Mouse (Mus musculus) lung, adult 18-20 months (tissue): Measurements from ENCODE around the gene Igf2.

ENCODE experiments used
- DNase-seq, 2 experiments: peaks; one replicate each; pipeline ENCODE4 v3.0.0; 2022; ENCODE audit warnings: mixed read lengths in 2 of 2

The Igf2 gene

DNA sequence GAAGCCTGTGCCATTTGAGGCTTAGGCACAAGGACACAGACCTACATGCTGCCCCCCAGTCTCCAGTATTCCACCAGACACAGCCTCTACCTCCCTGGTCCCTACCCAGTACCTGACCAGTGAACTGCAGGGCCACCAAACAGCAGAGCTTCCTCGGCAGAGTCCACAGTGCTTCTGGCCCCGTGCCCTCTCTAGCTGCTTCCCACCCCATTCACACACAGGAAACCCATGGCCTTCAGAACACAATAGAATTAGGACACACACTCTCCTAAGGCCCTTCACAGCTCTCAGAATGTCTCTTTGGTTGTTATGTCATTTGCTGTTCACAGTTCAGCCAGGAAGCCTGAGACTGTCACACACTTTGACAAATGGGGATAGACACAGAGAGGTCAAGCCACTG is at the start of gene Igf2:
Igf2 (minus strand) TSS at position 158 of the 400 bp plus-strand sequence.
- DNase-seq = no peak

DNA sequence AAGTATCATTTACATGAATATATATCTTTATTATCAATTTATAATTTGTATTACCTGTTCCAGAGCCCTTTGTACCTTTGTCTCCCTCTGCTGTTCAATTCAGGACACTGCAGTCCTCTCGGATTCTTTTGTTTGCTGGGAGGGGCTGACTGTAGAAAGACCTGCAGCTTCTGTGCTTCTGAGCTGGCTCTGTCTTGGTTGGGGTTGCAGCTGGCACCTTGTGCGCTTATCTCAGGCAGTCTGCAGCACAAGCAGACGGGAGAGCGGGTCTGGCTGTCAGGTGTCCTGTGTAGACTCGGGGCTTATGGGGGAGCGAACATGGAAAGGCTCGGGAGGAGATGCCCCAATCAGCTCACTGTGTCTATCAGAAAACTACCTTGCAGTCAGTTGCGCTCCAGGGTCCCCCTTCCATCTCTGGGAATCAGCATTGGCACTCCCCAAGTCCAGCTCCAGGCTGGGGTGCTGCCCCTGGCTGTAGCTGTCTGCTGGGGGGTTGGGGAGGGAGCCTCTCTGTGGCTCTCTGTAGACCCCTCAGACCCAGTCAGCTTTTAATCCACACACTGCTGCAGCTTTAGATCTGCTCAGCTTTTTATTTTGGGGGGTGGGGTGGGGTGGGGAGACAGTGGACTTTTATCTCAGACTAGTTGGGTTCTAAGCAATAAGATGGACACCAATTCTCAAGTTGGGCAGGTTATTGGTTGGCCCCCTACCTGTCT is 48.3 kb upstream of the Igf2 start:
- peak; percentile 13 to 42 for DNase-seq

DNA sequence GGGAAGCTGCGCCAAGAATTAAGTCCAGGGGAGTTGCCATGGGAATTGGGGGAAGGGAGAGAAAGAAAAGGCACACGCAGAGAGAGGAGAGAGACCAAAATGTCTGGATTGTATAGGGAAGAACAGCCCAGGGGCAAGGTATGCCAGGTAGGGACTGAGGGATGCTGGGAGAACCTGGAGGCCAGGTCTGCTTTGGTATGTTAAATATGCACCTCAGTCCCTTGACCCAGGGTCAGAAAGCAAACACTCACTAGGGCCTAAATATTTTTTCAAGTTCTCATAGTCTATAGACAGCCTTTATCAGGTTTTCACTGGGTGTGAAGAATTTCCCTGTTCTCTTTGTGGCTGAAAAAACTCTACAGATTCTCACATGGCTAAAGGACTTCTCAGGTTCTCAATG is 40.3 kb upstream of the Igf2 start:
- DNase-seq = peak in 1 of 2 experiments; percentile 7

DNA sequence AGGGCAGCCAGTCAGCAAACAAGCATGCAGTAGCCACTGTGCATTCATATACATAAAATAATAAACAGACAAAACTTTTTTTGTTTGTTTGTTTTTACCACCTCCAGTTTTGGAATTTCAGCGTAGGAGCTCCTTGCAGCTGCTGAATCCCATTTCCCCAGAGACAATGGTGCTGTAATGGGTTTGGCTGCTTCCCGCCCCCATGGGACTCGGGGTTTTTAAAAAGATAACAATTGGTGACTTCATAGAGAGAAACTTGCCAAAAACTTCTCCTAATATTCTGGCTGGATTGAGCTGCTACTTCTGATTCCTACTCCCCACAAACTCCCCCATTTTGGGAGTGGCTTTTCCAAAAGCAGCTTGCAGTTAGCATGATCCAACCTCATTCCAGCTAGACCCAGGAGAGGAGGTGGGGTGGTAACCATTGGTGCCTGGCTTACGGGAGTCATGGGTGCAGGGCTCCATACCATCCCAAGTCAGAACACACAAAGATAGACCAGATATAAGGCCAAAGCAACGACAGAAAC is 32.8 kb upstream of the Igf2 start:
- DNase-seq = no peak

DNA sequence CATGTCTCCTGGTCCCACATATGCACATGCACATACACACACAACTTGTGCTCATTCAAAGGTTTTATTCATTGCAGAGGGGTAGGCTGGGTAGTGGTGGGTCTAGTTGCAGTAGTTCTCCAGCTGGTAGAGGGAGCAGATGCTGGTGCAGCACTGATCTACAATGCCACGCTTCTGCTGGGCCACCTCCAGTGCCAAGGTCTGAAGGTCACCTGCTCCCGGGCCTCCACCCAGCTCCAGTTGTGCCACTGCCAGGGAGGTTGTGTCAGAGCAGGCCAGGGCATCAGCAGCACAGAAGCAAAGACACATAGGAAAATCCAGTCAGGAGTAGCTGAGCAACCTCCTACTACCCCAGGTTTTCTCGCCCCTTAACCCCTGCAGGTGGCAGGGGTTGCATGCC is 12.0 kb upstream of the Igf2 start:
- DNase-seq = no peak

DNA sequence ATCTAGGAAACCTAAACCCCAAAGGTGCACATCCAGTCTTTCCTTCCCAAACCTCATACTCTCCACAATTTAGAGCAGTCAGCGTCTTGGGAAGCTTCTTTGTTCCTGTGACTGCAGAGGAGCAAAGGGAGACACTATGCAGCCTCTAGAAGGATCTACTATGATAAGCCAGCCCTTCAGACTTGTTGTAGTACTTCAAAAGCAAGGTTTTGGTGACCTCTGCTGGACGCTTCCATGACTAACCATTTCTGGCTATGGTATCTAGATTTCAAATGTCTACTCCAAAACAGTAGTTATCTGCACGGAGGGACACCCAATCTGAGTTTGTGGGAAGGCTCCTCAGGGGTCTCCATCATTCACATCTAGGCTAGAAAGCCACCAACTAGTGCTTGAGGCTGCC is 9.0 kb upstream of the Igf2 start:
- peak in 1 of 2 experiments; percentile 26 for DNase-seq

DNA sequence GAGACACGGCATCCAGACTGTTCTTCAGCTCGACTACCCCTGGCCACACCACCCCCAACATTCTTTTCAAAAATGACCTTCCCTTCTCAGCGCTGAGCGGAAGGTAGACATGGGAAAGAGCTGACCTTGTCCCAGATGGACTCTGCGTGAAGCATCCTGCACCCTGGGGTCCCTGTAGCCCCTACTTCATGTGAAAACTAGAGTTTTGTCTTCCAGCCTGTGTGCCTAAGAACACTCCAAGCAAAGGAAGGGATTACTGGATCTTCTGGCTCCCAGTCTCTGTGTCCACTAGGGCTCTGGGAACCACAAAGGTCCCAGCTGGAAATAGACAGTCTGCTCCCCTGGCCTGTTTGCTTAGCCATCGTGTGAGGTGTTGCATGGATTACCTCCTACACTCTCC is 8.5 kb upstream of the Igf2 start:
- no peak for DNase-seq

DNA sequence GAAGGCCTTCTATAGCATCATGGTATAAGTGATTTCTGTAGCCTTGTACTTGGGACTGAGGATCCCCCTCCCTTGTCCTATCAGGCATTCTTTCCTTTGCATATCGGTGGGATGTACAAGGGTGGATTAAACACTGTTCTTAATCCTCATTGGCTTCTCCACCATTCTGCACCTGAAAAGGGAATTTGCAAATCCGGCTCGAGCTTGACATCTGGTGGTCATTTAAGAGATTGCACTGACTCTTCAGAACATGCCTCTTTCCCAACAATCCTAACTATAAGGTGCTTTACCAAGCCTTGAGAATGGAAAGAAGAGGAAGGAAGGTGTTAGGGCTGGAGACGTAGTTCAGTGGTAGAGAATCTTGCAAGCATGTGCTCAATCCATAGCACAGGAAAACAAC is 5.5 kb upstream of the Igf2 start:
- peak in 1 of 2 experiments; percentile 17 for DNase-seq

DNA sequence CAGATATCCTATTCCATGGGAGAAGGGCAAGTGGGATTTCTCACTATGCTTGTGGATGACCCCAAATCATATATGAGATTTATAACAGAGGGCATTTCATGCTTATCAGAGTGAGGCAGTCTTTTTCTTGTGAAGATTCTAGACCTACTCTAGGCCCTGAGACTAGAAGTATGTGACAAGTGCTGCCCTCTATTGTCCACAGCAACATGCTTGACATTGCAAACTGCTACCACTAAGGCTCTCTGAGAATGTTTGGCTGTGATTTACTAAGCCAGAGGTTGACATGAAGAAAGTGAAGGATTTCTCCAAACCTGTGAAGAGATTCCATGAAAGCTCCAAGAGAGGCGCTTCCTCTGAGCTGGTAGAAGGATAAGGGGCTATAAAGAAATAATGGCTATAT is 4.5 kb upstream of the Igf2 start:
- DNase-seq = no peak

DNA sequence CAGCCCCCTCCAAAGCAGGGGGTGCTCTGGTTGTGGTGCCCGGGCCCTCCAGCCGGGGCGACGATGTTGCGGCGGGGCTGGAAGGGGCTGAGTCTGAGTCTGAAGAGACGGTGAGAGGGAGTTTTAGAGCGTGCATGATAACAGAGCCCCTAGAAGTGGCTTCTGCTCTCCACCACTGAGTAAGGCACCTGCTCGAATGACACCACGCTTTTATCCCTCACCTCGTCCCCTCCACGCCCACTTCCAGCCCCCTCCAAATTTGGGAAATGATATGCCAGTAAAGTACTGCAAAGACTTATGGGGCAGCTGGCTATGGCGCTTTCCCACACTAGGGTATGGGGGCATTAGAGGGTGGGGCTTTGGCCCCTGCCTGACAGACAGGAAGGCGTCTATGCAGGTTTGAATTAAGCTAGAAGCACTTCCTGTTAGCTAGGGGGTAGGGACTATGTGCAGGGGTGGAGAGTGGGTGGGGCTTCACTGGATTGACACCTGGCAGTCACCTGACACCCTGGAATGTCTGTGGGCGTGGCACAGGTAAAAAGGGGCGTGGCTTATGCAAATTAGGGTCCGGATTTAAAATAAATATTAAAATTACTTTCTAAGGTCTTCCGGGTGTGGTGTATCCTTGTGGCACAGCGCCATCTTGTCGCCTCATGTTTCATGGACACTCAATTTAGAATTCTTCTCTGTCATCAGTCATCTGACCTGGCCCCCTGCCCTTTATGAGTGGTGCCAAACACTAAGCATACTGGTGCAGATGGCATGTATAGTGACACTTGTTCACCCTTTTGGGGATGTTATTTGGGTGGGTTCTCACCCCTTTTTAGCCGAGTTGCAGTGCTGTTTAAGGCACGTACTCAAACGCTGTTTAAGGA is 3.4 kb upstream of the Igf2 start, which contains the start of gene Gm49394:
Gm49394 (minus strand) TSS at position 192 of the 875 bp plus-strand sequence.
- DNase-seq = no peak

DNA sequence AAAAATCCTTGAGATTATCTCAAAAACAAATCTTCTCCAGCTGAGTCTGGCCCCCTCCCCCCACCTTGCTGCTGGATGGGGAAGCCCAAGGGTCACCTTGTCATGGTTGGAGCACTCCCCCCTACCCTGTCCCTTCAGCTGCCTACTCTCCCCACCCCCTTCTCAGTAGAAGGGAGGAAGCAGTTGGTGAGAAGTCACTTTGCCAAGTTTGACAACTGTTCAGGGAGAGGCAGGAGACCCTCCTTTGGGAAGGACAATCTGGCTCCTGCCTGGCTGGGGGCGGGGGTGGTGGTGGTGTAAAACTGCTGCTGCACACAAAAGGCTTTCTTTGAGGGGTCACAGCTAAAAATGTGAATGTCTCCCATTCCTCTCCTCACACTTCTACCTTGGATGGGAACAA is 1.7 kb upstream of the Igf2 start:
- no peak for DNase-seq

DNA sequence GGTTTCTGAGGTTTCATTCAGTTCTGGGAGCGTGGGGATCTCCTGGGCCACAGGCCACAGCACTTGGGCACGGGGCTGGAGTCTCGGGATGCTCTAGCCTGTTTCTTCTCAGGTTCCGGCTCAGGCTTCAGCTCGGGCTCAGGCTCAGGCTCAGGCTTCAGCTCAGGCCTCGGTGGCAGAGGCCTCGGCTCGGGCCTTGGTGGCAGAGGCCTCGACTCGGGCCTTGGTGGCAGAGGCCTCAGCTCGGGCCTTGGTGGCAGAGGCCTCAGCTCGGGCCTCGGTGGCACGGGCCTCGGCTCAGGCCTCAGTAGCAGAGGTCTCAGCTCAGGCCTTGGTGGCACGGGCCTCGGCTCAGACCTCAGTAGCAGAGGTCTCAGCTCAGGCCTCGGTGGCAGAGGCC is 905 bp upstream of the Igf2 start:
- DNase-seq = no peak

DNA sequence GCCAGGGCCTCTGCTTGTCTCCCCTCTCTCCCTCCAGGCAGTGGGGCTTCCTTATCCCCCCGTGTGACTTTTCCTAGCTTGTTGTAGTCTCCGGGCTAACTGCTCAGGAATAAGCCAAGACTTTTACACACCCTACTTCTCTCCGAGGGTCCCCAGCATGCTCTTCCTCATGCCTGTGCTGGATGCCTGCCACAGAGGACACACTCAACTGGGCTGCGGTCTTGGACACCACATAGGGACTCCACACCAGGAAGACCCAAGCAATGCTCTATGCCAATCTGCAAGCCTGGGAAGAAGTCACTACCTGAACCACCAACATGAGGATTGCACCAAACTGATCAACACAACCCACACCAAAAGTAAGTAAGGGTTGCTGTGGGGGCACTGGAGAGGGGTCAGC is 507 bp downstream of the Igf2 start:
- no peak for DNase-seq

DNA sequence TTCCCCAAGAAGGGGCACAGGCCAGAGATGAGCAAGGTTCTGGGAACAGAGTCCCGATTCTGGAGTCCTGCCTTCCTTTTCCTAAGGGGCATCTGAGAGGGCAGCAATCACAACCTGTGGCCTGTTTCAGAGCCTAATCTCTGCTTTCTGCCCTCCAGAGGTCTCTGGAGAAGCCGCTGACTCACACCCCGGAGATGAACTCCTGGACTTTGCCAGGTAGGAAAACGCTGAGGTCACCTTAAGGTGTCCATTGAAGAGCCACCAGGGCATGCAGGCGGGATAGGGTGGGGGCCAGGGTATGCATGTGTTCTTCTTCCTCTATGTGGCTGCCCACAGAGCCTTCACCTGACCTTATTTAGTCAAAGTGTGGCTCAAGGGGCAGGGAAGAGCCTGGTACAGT is 1.3 kb downstream of the Igf2 start:
- no peak for DNase-seq

DNA sequence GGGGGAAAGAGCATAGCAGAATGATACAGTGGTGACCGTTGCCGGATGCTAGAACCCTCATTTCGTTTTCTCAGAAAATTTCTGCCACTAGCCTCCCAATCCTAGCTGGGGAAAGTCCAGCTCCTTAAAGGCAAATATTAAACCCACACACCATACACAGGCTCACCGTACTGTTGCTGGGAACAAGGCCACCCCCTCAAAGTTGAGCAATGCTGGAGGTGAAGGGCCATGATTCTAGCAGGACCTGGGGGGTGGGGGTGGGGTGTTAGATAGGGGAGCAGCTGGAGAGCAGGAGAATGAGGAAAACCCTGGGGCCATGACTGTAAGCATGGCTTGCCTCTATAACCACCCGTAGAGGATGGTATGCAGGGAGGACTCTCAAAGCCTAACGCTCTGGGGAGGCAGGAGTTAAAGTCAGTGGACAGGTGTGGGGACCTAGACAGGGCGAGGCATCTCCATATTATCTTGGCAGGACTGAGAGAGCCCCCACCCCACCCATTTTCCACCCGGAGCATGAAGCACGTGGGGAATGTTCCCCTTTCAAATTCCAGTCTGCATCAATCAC is 2.1 kb downstream of the Igf2 start:
- no peak for DNase-seq

DNA sequence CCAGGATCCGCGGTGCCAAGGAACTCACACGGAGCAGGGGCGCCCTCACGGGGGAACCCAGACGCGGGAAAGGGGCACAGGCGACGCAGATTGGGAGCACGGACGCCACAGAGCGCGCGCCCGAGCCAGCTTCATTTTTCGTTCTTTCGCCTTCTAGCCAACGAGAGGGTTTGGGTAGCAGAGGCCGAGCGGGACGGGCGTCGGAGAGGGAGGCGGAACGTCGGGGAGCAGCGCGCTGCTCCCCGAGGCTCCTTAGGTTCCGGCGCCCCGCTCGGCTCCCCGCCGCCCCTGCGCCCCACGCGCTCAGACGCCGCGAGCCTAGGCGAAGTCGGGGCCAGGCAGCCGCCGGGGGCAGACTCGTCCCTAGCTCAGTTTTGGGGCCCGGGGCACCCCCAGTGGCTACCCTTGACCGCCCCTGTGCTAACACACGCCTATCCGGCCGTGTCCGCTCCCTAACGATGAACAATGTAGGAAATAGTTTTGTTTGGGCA is 2.6 kb downstream of the Igf2 start:
- DNase-seq = no peak

DNA sequence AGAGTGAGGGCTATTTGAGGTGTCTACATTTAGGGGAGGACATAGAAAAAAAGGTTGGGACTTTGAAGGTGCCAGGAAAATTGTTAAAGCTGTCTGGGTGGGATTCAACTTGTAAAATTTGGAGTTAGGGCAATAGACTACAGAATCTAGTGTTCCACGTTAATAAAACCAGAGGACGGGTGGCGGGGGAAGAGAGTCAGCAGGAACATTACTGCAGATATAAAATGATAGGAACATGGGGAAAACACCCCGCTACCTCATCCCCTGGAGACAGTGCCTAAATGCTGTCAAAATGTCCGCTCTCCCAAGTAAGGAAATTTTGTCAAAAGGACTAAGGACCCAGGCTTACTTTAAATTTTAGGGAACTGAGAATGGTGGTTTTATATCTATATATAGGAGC is 3.5 kb downstream of the Igf2 start:
- DNase-seq = no peak

DNA sequence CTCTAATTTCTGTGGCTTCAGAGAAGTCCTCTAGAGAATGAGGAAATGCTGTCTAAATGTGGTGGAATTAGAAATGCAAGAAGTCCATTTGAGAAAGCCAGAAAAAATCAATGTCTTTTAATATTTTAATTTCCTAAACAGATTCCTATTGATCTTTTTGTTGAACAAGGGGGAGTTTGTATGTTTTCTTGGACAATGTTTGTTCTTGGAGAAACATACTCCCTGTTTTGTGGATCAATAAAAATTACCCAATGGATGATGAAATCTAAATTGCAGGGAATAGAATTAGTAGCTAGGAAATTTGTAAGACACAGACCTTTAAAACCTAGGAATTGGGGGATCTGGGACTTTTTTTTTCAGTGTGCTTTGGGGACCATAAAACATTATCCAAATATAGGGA is 4.8 kb downstream of the Igf2 start:
- DNase-seq = no peak

DNA sequence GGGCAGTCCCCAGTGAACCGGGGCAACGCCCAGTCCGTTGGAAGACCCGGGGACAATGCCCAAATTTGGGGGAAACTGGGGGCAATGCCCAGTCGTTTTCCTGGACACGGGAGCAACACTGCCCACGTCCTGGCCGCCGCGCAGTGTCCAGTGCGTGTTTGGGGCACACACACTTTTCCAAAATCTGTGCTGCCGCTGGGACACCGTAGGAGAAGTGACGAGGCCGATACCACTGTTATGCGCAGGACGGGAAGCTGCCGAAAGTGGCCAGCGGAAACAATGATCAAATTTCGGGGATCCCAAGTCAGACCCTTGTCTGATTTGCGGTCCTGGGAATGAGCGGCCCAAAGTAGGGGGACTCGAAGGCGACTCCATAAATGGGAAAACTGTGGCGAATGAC is 5.6 kb downstream of the Igf2 start:
- DNase-seq = no peak

DNA sequence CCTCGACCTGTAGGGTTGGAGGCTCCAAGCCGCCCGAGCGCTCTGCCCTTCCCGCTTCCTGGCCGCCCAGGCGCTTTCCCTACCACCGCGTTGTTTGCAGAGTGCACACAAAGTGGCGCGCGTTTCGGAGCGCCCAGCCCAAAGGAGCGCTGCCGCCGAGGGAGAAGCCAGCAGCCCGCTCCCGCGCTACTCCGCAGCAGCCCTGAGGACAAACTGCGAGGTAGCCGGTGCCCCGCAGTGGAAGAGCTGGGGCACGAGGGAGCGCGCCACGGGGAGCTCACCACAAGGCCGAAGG is 6.0 kb downstream of the Igf2 start:
- no peak for DNase-seq

DNA sequence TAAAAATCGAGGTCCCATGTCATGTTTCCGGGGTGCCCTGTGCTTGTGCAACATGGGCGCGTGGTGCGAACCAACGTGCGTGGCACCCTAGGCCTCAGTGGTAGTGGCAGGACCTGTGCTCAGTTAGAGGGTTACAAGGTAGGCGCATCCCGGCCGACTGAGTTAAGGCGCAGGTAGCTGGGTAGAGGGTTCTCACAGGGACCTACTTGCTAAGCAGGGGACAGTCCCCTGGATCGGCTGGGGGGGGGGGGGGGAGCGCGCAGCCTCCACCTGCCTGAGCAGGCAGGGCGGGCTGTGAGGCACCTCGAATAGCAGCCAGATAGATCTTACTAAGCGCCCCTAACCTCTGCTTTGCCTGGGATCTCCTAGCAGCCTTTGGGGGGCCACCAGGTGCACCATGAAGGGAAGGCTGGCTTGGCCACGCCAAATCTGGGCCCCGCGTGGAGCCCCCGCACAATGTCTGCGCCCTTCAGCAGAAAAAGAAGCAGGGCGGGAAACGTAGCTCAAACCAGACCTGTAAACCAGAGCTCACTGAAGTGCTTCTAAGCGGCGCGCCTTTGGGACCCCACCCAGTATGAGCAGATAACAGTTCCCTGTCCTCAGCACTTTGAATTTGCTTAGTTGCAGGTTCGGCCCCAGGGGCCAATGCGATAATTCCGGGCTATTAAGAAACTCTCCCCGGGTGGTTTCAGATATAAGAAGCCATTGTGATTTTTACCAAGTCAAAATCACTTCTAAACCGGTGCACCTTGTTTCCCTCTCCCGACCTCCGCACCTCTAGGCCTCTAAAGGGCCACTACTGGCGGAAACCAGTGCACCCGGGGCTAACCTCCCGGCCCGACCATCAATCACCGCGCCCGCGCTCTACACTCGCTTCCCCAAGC is 6.6 kb downstream of the Igf2 start:
- DNase-seq = no peak

DNA sequence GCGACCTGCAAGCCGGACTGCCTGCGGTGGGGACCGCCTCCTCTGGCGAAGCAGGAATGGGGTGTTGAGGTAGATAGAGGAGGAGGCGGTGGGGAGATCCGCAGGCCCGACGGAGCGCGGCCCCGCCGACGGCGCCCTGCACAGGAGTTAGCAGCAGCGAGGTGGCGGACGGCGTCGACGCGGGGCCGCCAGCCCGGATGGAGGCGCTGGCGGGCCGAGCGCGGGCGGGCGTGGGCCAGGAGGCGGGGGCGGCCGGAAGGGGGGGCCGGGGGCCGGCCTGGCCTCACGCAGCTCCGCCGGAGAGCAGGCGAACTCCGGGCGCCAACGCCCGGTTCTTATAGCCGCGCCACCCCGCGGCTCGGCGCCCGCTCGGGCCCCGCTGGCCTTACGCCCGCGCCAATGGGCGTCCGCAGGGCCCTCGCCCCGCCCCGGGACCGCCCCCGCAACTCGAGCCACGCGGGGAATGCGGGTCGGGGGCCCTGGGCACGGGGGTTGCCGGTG is 7.4 kb downstream of the Igf2 start:
- peak in 1 of 2 experiments; percentile 12 for DNase-seq
